ENCODE assay signal across 18 mouse cellular contexts in the genomic region with DNA sequence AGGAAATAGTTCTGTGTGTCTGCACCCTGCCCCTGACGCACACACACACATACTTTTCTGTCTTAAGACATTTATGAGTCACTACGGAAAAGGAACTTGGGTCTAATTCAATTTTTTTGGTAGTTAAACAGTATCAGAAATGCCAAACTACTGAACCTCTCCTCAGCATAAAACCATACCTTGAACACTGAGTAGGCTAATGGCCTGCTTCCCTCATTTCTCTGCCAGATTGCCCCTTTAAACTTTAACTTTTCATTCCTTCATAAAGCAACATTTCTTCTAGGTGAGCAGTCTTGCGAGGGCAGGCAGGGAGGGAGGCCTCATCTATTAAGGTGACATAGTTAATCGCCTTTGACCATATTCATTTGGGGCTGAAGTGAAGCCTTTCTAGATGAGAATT.
"Had no signal": no experiment of that assay in that cellular context is flagged by ENCODE, and none has a peak within 500 bp of the region (broad histone marks: within the 10 kb centered on the region; RNA-seq: fewer than 3 reads in every experiment).

No protein-coding gene starts in this region.

- H3K9me3 ChIP-seq: limb, embryonic 12.5 days; limb, embryonic 15.5 days; liver, embryonic 15.5 days; lung, embryonic 15.5 days; stomach, embryonic 15.5 days had no signal

- H3K4me3 ChIP-seq: limb, embryonic 12.5 days; limb, embryonic 15.5 days; liver, embryonic 15.5 days; lung, embryonic 15.5 days; stomach, embryonic 15.5 days had no signal

- H3K36me3 ChIP-seq: limb, embryonic 12.5 days; limb, embryonic 15.5 days; liver, embryonic 15.5 days; lung, embryonic 15.5 days; stomach, embryonic 15.5 days had no signal

- H3K4me2 ChIP-seq: limb, embryonic 12.5 days; limb, embryonic 15.5 days; liver, embryonic 11.5 days; liver, embryonic 15.5 days; lung, embryonic 15.5 days; midbrain, embryonic 11.5 days; stomach, embryonic 15.5 days had no signal

- H3K27ac ChIP-seq: limb, embryonic 12.5 days; limb, embryonic 15.5 days; liver, embryonic 15.5 days; lung, embryonic 15.5 days; stomach, embryonic 15.5 days had no signal

- DNase-seq: left cerebral cortex, postnatal 4 days; lung, adult 18-20 months; lung, postnatal 14 days; lung, postnatal 4 days; midbrain, embryonic 14.5 days; right cerebral cortex, adult 18-20 months; right cerebral cortex, postnatal 14 days; spleen, adult 18-20 months; thymus, adult 18-20 months; thymus, postnatal 36 days had no signal

- H3K4me1 ChIP-seq: limb, embryonic 12.5 days; limb, embryonic 15.5 days; liver, embryonic 15.5 days; lung, embryonic 15.5 days; stomach, embryonic 15.5 days had no signal

- ATAC-seq: intestine, postnatal 0 days had no signal

- H3K9ac ChIP-seq: limb, embryonic 12.5 days; limb, embryonic 15.5 days; liver, embryonic 15.5 days; lung, embryonic 15.5 days; stomach, embryonic 15.5 days had no signal

- H3K27me3 ChIP-seq: limb, embryonic 12.5 days; limb, embryonic 15.5 days; liver, embryonic 15.5 days; lung, embryonic 15.5 days; stomach, embryonic 15.5 days had no signal
